In the genomic region with DNA sequence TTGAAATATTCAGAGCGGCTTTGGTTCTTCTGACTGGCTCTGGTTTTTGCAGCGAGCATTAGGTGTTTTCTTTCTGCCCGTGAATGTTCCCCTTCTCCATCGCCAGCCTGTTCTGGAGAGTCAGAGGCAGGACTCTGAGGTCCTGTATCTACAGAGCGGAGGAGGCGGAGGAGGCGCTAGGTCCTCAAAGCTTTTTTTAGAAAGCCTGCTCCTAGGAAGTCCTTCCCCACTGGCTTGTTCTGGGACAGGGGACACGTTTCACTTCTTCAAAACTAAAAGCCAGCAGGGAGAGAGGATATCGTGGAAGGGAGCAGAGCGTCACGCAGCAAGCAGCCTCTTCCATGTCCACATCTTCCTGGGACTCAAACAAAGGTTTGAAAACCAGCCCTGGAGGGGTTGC, we compare ENCODE assay signal across 15 mouse cellular contexts. TPM values are rescaled to one million over a fixed set of nuclear protein-coding genes. Genes with fewer than 3 reads are reported as not detected.
DNase-seq lines count a peak whose midpoint lies in the region; ATAC-seq and TF ChIP-seq lines count a peak whose summit lies in the region.
"Had no signal": no experiment of that assay in that cellular context is flagged by ENCODE, and none has a peak within 500 bp of the region (broad histone marks: within the 10 kb centered on the region; RNA-seq: fewer than 3 reads in every experiment).

No protein-coding gene starts in this region.

- no peak for TF ChIP-seq CTCF in intestine, postnatal 0 days (IDR thresholded peaks at IDR 0.05; ENCODE audit: low read depth)

- WGBS in lung, embryonic 16.5 days: 57% methylated on average over 11 of the region's 11 CpGs
- 58% methylated on average over 11 of the region's 11 CpGs for WGBS in heart, embryonic 11.5 days (ENCODE audit: insufficient replicate concordance)
- 81% methylated on average over 11 of the region's 11 CpGs for WGBS in intestine, postnatal 0 days
- 72% methylated on average over 11 of the region's 11 CpGs for WGBS in stomach, embryonic 16.5 days

- no peaks in the 10 kb centered on the region for H3K36me3 ChIP-seq in lung, embryonic 16.5 days (ENCODE audit: control insufficient read depth, insufficient read depth, low read length)
- no peaks in the 10 kb centered on the region for H3K36me3 ChIP-seq in heart, embryonic 11.5 days (ENCODE audit: control insufficient read depth, insufficient read depth, low read length)
- H3K36me3 ChIP-seq in intestine, postnatal 0 days (ENCODE audit: control insufficient read depth, insufficient read depth): no peaks in the 10 kb centered on the region
- no peaks in the 10 kb centered on the region for H3K36me3 ChIP-seq in stomach, embryonic 16.5 days (ENCODE audit: control insufficient read depth, insufficient read depth, low read length)
- H3K36me3 ChIP-seq: limb, embryonic 13.5 days; midbrain, embryonic 15.5 days; neural tube, embryonic 13.5 days had no signal

- peak overlapping the region; percentile 33 for H3K27ac ChIP-seq in lung, embryonic 16.5 days (ENCODE audit: low read length)
- H3K27ac ChIP-seq in heart, embryonic 11.5 days (ENCODE audit: low read depth, low read length): no peak overlapping the region
- H3K27ac ChIP-seq in intestine, postnatal 0 days (ENCODE audit: low read depth, low read length): peak overlapping the region; percentile 50; the same call in 1 of the 2 replicates
- H3K27ac ChIP-seq in stomach, embryonic 16.5 days (ENCODE audit: low read length): peak overlapping the region; percentile 92
- H3K27ac ChIP-seq: hindbrain, embryonic 14.5 days; kidney, postnatal 0 days; limb, embryonic 13.5 days; midbrain, embryonic 15.5 days; neural tube, embryonic 13.5 days had no signal

- no peak overlapping the region for H3K4me3 ChIP-seq in lung, embryonic 16.5 days (ENCODE audit: low read length)
- H3K4me3 ChIP-seq in heart, embryonic 11.5 days (ENCODE audit: low read depth, low read length): no peak overlapping the region
- H3K4me3 ChIP-seq in intestine, postnatal 0 days (ENCODE audit: low read depth, low read length): no peak overlapping the region
- H3K4me3 ChIP-seq in stomach, embryonic 16.5 days (replicated peaks; ENCODE audit: low read length): no peak overlapping the region
- H3K4me3 ChIP-seq: limb, embryonic 13.5 days; midbrain, embryonic 15.5 days; neural tube, embryonic 13.5 days had no signal

- DNase-seq in lung, postnatal 4 days: no peak
- DNase-seq in retina, embryonic 14.5 days (ENCODE audit: low spot score): no peak
- DNase-seq: adrenal gland, adult 2 months; gastrocnemius, postnatal 10 days; layer of hippocampus, postnatal 36 days had no signal

- 0 out of 2 replicates have a peak, but pooled peaks cover 4% of the 10 kb centered on the region for H3K9me3 ChIP-seq in lung, embryonic 16.5 days (ENCODE audit: control insufficient read depth, low read length)
- H3K9me3 ChIP-seq in heart, embryonic 11.5 days (replicated peaks; ENCODE audit: control insufficient read depth, low read length): no peaks in the 10 kb centered on the region
- H3K9me3 ChIP-seq in intestine, postnatal 0 days (ENCODE audit: control insufficient read depth): no peaks in the 10 kb centered on the region
- H3K9me3 ChIP-seq in stomach, embryonic 16.5 days (replicated peaks; ENCODE audit: control insufficient read depth, low read length): no peaks in the 10 kb centered on the region
- H3K9me3 ChIP-seq: limb, embryonic 13.5 days; midbrain, embryonic 15.5 days; neural tube, embryonic 13.5 days had no signal

- no peak for ATAC-seq in lung, embryonic 16.5 days (ENCODE audit: low read depth)
- ATAC-seq in heart, embryonic 11.5 days (replicated peaks; ENCODE audit: insufficient number of reproducible peaks, low FRiP score, low TSS enrichment): no peak
- no peak for ATAC-seq in intestine, postnatal 0 days
- ATAC-seq in stomach, embryonic 16.5 days (ENCODE audit: insufficient read depth, low FRiP score): no peak
- no peak for ATAC-seq in megakaryocyte-erythroid progenitor cell, adult 5-6 weeks (replicated peaks; ENCODE audit: low FRiP score, low TSS enrichment, poor library complexity, severe bottlenecking)
- ATAC-seq: midbrain, embryonic 15.5 days had no signal

- peaks cover 26% of the 10 kb centered on the region for H3K4me1 ChIP-seq in lung, embryonic 16.5 days (replicated peaks; ENCODE audit: control insufficient read depth, insufficient read depth, low read length)
- H3K4me1 ChIP-seq in heart, embryonic 11.5 days (ENCODE audit: control insufficient read depth, insufficient read depth, low read length): peaks cover 8% of the 10 kb centered on the region; the same call in 1 of the 2 replicates
- H3K4me1 ChIP-seq in intestine, postnatal 0 days (replicated peaks; ENCODE audit: control insufficient read depth, insufficient read depth, low read length): peaks cover 15% of the 10 kb centered on the region
- H3K4me1 ChIP-seq in stomach, embryonic 16.5 days (ENCODE audit: control insufficient read depth, insufficient read depth, low read length): peaks cover 24% of the 10 kb centered on the region
- H3K4me1 ChIP-seq: midbrain, embryonic 15.5 days; neural tube, embryonic 13.5 days had no signal

- no peaks in the 10 kb centered on the region for H3K27me3 ChIP-seq in lung, embryonic 16.5 days (ENCODE audit: control insufficient read depth, insufficient read depth, low read depth, low read length)
- no peaks in the 10 kb centered on the region for H3K27me3 ChIP-seq in heart, embryonic 11.5 days (ENCODE audit: control insufficient read depth, insufficient read depth, low read length)
- no peaks in the 10 kb centered on the region for H3K27me3 ChIP-seq in intestine, postnatal 0 days (replicated peaks; ENCODE audit: control insufficient read depth, insufficient read depth, low read length)
- H3K27me3 ChIP-seq in stomach, embryonic 16.5 days (ENCODE audit: control insufficient read depth, insufficient read depth, low read length): no peaks in the 10 kb centered on the region
- H3K27me3 ChIP-seq: limb, embryonic 13.5 days; neural tube, embryonic 13.5 days had no signal

- H3K9ac ChIP-seq in lung, embryonic 16.5 days (ENCODE audit: low read length): no peak overlapping the region
- H3K9ac ChIP-seq in heart, embryonic 11.5 days (ENCODE audit: low read depth, low read length): no peak overlapping the region
- no peak overlapping the region for H3K9ac ChIP-seq in intestine, postnatal 0 days (ENCODE audit: low read depth, low read length)
- H3K9ac ChIP-seq in stomach, embryonic 16.5 days (ENCODE audit: low read length): no peak overlapping the region
- H3K9ac ChIP-seq: hindbrain, embryonic 14.5 days; limb, embryonic 13.5 days; midbrain, embryonic 15.5 days; neural tube, embryonic 13.5 days had no signal

- no peak overlapping the region for H3K4me2 ChIP-seq in lung, embryonic 16.5 days (ENCODE audit: low read depth, low read length)
- peak overlapping the region; percentile 19 for H3K4me2 ChIP-seq in heart, embryonic 11.5 days
- H3K4me2 ChIP-seq in intestine, postnatal 0 days (replicated peaks; ENCODE audit: low read depth): no peak overlapping the region
- H3K4me2 ChIP-seq in stomach, embryonic 16.5 days (ENCODE audit: low read depth, low read length): no peak overlapping the region
- H3K4me2 ChIP-seq: hindbrain, embryonic 14.5 days; limb, embryonic 13.5 days; midbrain, embryonic 15.5 days; neural tube, embryonic 13.5 days had no signal

RNA-seq across cellular contexts. Expression of gene Nek6, which starts 26.9 kb away (rescaled TPM):
- polyA plus RNA-seq in lung, embryonic 16.5 days (2015; fragmentation: Nextera tagmentation; extraction: Ambion mirVana): 117 and 122 TPM in 2 replicates
- polyA plus RNA-seq in heart, embryonic 11.5 days (2014; fragmentation: Nextera tagmentation; extraction: Ambion mirVana): 78.8 and 85.1 TPM in 2 replicates
- polyA plus RNA-seq in intestine, postnatal 0 days (2015; fragmentation: Nextera tagmentation; extraction: Ambion mirVana): 70.9 and 84.5 TPM in 2 replicates
- polyA plus RNA-seq in stomach, embryonic 16.5 days (2015; fragmentation: Nextera tagmentation; extraction: Ambion mirVana): 111 and 122 TPM in 2 replicates
- total RNA-seq in megakaryocyte-erythroid progenitor cell, adult 5-6 weeks (2014; fragmentation: Nextera tagmentation): not detected in 2 replicates
- total RNA-seq in megakaryocyte-erythroid progenitor cell, adult 5-6 weeks (2017): 0.05 and 0.65 TPM in 2 replicates
